ENCODE assay signal across 26 mouse cellular contexts in genomic region chr13:101699742-101700141, GRCm38 (mm10).
DNase-seq lines count a peak whose midpoint lies in the region; ATAC-seq lines count a peak whose summit lies in the region.
"Had no signal": no experiment of that assay in that cellular context is flagged by ENCODE, and none has a peak within 500 bp of the region (broad histone marks: within the 10 kb centered on the region; RNA-seq: fewer than 3 reads in every experiment).

No protein-coding gene starts in this region.

- peaks cover 10% of the 10 kb centered on the region for H3K4me1 ChIP-seq in hindbrain, embryonic 15.5 days (replicated peaks)
- H3K4me1 ChIP-seq in hindbrain, embryonic 13.5 days (replicated peaks): peaks cover 28% of the 10 kb centered on the region
- H3K4me1 ChIP-seq in midbrain, embryonic 14.5 days (ENCODE audit: control insufficient read depth, insufficient read depth, low read length): peaks cover 18% of the 10 kb centered on the region
- H3K4me1 ChIP-seq in midbrain, embryonic 10.5 days: peaks cover 31% of the 10 kb centered on the region

- no peak overlapping the region for H3K4me3 ChIP-seq in hindbrain, embryonic 15.5 days
- H3K4me3 ChIP-seq in hindbrain, embryonic 13.5 days: no peak overlapping the region
- no peak overlapping the region for H3K4me3 ChIP-seq in midbrain, embryonic 14.5 days (replicated peaks; ENCODE audit: low read depth, low read length)
- no peak overlapping the region for H3K4me3 ChIP-seq in midbrain, embryonic 10.5 days
- H3K4me3 ChIP-seq: erythroblast, embryonic 14.5 days; forebrain, embryonic 12.5 days; limb, embryonic 13.5 days; lung, embryonic 15.5 days; myocyte; neural tube, embryonic 12.5 days had no signal

- H3K9me3 ChIP-seq in hindbrain, embryonic 15.5 days: no peaks in the 10 kb centered on the region
- H3K9me3 ChIP-seq in hindbrain, embryonic 13.5 days: no peaks in the 10 kb centered on the region
- H3K9me3 ChIP-seq in midbrain, embryonic 14.5 days (ENCODE audit: control insufficient read depth, low read length): no peaks in the 10 kb centered on the region
- H3K9me3 ChIP-seq in midbrain, embryonic 10.5 days (replicated peaks): no peaks in the 10 kb centered on the region
- H3K9me3 ChIP-seq: forebrain, embryonic 12.5 days; limb, embryonic 13.5 days; lung, embryonic 15.5 days; neural tube, embryonic 12.5 days had no signal

- 0 out of 2 replicates have a peak, but pooled peaks have one; percentile 14 for ATAC-seq in hindbrain, embryonic 15.5 days (ENCODE audit: low FRiP score, low read depth)
- no peak for ATAC-seq in hindbrain, embryonic 13.5 days (ENCODE audit: low FRiP score)
- no peak for ATAC-seq in midbrain, embryonic 14.5 days (ENCODE audit: low FRiP score, low TSS enrichment)
- peak; percentile 30 to 46; a peak in 3 of 4 replicates for ATAC-seq in hematopoietic stem cell, adult 5-6 weeks (replicated peaks in 1 of 2; ENCODE audit: insufficient read depth in 1 of 2, low FRiP score in 2 of 2, low TSS enrichment in 1 of 2, low read depth in 1 of 2, poor library complexity in 2 of 2, severe bottlenecking in 2 of 2)
- ATAC-seq: activated CD4-positive, CD25-positive, alpha-beta regulatory T cell, adult 4 months; intestine, embryonic 16.5 days; midbrain, embryonic 16.5 days had no signal

- H3K27ac ChIP-seq in hindbrain, embryonic 15.5 days (replicated peaks): no peak overlapping the region
- H3K27ac ChIP-seq in hindbrain, embryonic 13.5 days: no peak overlapping the region; the same call in 1 of the 2 replicates
- H3K27ac ChIP-seq in midbrain, embryonic 14.5 days (replicated peaks; ENCODE audit: low read depth, low read length): no peak overlapping the region
- H3K27ac ChIP-seq in midbrain, embryonic 10.5 days (replicated peaks): no peak overlapping the region
- H3K27ac ChIP-seq: forebrain, embryonic 12.5 days; limb, embryonic 13.5 days; lung, embryonic 15.5 days; neural tube, embryonic 12.5 days had no signal

- H3K9ac ChIP-seq in hindbrain, embryonic 15.5 days: no peak overlapping the region
- no peak overlapping the region for H3K9ac ChIP-seq in hindbrain, embryonic 13.5 days
- H3K9ac ChIP-seq in midbrain, embryonic 14.5 days (replicated peaks; ENCODE audit: low read length): no peak overlapping the region
- H3K9ac ChIP-seq: forebrain, embryonic 12.5 days; limb, embryonic 13.5 days; lung, embryonic 15.5 days; neural tube, embryonic 12.5 days had no signal

- H3K27me3 ChIP-seq in hindbrain, embryonic 15.5 days: no peaks in the 10 kb centered on the region
- H3K27me3 ChIP-seq in hindbrain, embryonic 13.5 days: no peaks in the 10 kb centered on the region
- H3K27me3 ChIP-seq in midbrain, embryonic 14.5 days (ENCODE audit: control insufficient read depth, insufficient read depth, low read length): no peaks in the 10 kb centered on the region
- H3K27me3 ChIP-seq in midbrain, embryonic 10.5 days (ENCODE audit: low read depth, poor library complexity, severe bottlenecking): no peaks in the 10 kb centered on the region
- H3K27me3 ChIP-seq: forebrain, embryonic 12.5 days; lung, embryonic 15.5 days; neural tube, embryonic 12.5 days had no signal

- DNase-seq in midbrain, embryonic 14.5 days: peak; percentile 53
- DNase-seq in midbrain, embryonic 10.5 days (ENCODE audit: low spot score): no peak
- DNase-seq in urinary bladder, postnatal 4 days (ENCODE audit: low spot score in 2 of 2): no peak
- DNase-seq: adrenal gland, adult 2 months; adrenal gland, postnatal 36 days; B cell, adult 2 months; cerebellum, adult 9-11 months; gastrocnemius, postnatal 10 days; heart, postnatal 4 days; kidney, adult 8-10 months; kidney, postnatal 10 days; layer of hippocampus, adult 9-11 months; right cerebral cortex, postnatal 4 days had no signal

- H3K4me2 ChIP-seq in hindbrain, embryonic 15.5 days: no peak overlapping the region
- H3K4me2 ChIP-seq in hindbrain, embryonic 13.5 days: no peak overlapping the region
- H3K4me2 ChIP-seq in midbrain, embryonic 14.5 days (ENCODE audit: low read length): no peak overlapping the region
- H3K4me2 ChIP-seq: forebrain, embryonic 12.5 days; limb, embryonic 13.5 days; liver, embryonic 11.5 days; lung, embryonic 15.5 days; neural tube, embryonic 12.5 days had no signal

- peaks cover 14% of the 10 kb centered on the region for H3K36me3 ChIP-seq in hindbrain, embryonic 15.5 days
- H3K36me3 ChIP-seq in hindbrain, embryonic 13.5 days: peaks cover 16% of the 10 kb centered on the region
- peaks cover 18% of the 10 kb centered on the region for H3K36me3 ChIP-seq in midbrain, embryonic 14.5 days (ENCODE audit: control insufficient read depth, insufficient read depth, low read length)
- peaks cover 13% of the 10 kb centered on the region for H3K36me3 ChIP-seq in midbrain, embryonic 10.5 days

- WGBS in hindbrain, embryonic 15.5 days: 63% methylated on average over 5 of the region's 5 CpGs
- WGBS in hindbrain, embryonic 13.5 days: 68% methylated on average over 5 of the region's 5 CpGs
- 30% methylated on average over 5 of the region's 5 CpGs for WGBS in midbrain, embryonic 14.5 days
- 75% methylated on average over 5 of the region's 5 CpGs for WGBS in midbrain, embryonic 10.5 days

Comparison
In these comparisons a context has a peak if more than half of its experiments do, and no peak if none do; other contexts are left out.
1. ATAC-seq: peak in hindbrain, embryonic 15.5 days (single experiment) and hematopoietic stem cell, adult 5-6 weeks (2 of 2); none in hindbrain, embryonic 13.5 days (single experiment) and midbrain, embryonic 14.5 days (single experiment).